Mouse (Mus musculus) forelimb bud, embryonic 11.5 days (tissue): ENCODE results near the gene Rfk.

Experiments used
- DNase-seq: peaks from one replicate; pipeline ENCODE4 v3.0.0-alpha.2; 2012; ENCODE audit warnings: low read depth, low spot score

Gene Rfk

DNA sequence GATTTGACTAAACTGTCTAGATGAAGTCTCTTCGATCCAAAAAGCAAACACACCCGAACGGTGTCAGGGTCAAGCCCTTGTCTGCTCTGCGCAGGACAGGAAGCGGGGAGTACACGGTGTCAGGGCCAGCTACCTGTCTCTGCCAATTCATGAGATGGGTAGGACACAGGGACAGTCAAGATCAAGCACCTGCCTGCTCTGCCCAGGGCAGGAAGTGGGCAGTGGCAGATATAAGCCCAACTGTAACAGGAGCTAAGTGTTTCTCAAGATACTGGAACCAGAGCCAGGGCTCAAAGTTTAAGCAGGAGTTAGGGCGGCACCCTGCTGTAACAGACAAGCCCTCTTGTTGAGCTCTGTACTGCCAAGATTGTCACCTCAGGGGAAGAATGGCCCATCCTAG lies 49.7 kb downstream of the Rfk start:
- DNase-seq, result no peak
